Mouse (Mus musculus) intestine, embryonic 14.5 days (tissue): ENCODE measurements around the gene Clec4f. TPM values are rescaled to one million over a fixed set of nuclear protein-coding genes. Genes with fewer than 3 reads are reported as not detected.

Experiments
- ATAC-seq: fragments of 200-750 bp; cut with Nextera tagmentation; replicated peaks from 2 replicates; pipeline ENCODE4 v1.8.0; 2017; ENCODE audit warnings: low read depth, moderate number of reproducible peaks, moderate TSS enrichment, moderate library complexity; ENCODE audit not compliant: low FRiP score, low TSS enrichment
- DNase-seq: peaks from one replicate; pipeline ENCODE4 v3.0.0-alpha.2; 2018; ENCODE audit warnings: low spot score
- H3K27ac ChIP-seq: fragments of 300-500 bp; sonication (generic); 2 replicates; pipeline ENCODE4 v1.5.1; 2014; ENCODE audit warnings: low read depth, mild to moderate bottlenecking, control low read depth
- H3K27me3 ChIP-seq: fragments of 300-500 bp; sonication (generic); replicated peaks from 2 replicates; pipeline ENCODE4 v1.6.1; 2014; ENCODE audit warnings: low read length, control low read depth; ENCODE audit not compliant: control insufficient read depth, insufficient read depth
- H3K36me3 ChIP-seq: fragments of 300-500 bp; sonication (generic); 2 replicates; pipeline ENCODE4 v1.6.1; 2014; ENCODE audit warnings: low read length, control low read depth; ENCODE audit not compliant: control insufficient read depth, insufficient read depth
- H3K4me1 ChIP-seq: fragments of 300-500 bp; sonication (generic); replicated peaks from 2 replicates; pipeline ENCODE4 v1.6.1; 2014; ENCODE audit warnings: low read length, control low read depth, mixed read lengths; ENCODE audit not compliant: control insufficient read depth, insufficient read depth
- H3K4me2 ChIP-seq: fragments of 300-500 bp; sonication (generic); 2 replicates; pipeline ENCODE4 v1.6.1; 2014; ENCODE audit warnings: low read length
- H3K4me3 ChIP-seq: fragments of 300-500 bp; sonication (generic); 2 replicates; pipeline ENCODE4 v1.5.1; 2014; ENCODE audit warnings: low read depth, low read length, control low read depth, mixed read lengths
- H3K9ac ChIP-seq: fragments of 300-500 bp; sonication (generic); 2 replicates; pipeline ENCODE4 v1.6.1; 2014; ENCODE audit warnings: mild to moderate bottlenecking, low read length
- H3K9me3 ChIP-seq: fragments of 300-500 bp; sonication (generic); 2 replicates; pipeline ENCODE4 v1.6.1; 2016; ENCODE audit warnings: low read length, control low read depth; ENCODE audit not compliant: control insufficient read depth
- WGBS: fragments of 180-500 bp; shearing (Covaris S2); extraction: QIAGEN DNeasy Blood & Tissue Kit; methylation state at CpG from one replicate; pipeline ENCODE4 v1.1.7; 2014; 5-methylcytosine and 5-hydroxymethylcytosine counted together
- polyA plus RNA-seq: library from polyadenylated mRNA; unstranded; fragments of >200 nt; fragmentation: Nextera tagmentation; extraction: Ambion mirVana; gene quantifications from 2 replicates; pipeline ENCODE4 v1.2.1, GENCODE M21; 2014

Clec4f gene
- polyA plus RNA-seq = not detected in 2 replicates

DNA sequence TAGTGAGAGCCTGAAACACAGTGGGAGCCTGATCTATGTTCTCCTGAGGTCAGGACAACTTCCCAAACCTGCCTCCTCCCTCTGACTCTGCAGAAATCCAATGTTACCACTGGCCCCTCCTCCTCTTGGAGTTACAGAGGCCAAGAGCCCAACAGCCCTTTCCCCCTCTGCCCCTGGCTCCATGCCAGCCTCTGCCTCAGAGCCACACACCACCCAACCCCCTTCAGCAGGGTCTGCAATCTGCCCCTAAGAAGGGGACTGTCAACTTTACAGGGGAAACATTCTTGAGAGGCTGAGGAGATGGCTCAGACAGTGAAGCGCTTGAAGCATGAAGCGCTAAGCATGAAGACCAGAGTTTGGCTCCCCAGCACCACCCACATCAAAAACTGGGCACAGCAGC is at the start of gene Clec4f:
Gene Clec4f, minus strand, starts transcription at position 101 of the 400 bp plus-strand sequence.
- DNase-seq (no peak), ATAC-seq (no peak)
- H3K4me2 ChIP-seq = no peak within 1 kb of the TSS
- H3K27ac ChIP-seq = no peak within 1 kb of the TSS
- H3K4me3 ChIP-seq = no peak within 1 kb of the TSS
- WGBS = 96% methylated on average over 2 of the region's 2 CpGs
- H3K36me3 ChIP-seq = no peaks in the 10 kb centered on the region
- no peaks in the 10 kb centered on the region for H3K9me3 ChIP-seq
- H3K4me1 ChIP-seq = no peaks in the 10 kb centered on the region
- H3K27me3 ChIP-seq = no peaks in the 10 kb centered on the region
- H3K9ac ChIP-seq = no peak within 1 kb of the TSS

- 17% methylated on average over 5 of the region's 5 CpGs for WGBS
- ATAC-seq (no peak), DNase-seq (no peak)
- H3K27ac ChIP-seq = no peak overlapping the region
- H3K4me2 ChIP-seq = no peak overlapping the region
- no peaks in the 10 kb centered on the region for H3K9me3 ChIP-seq
- no peak overlapping the region for H3K4me3 ChIP-seq
- peaks cover 95% of the 10 kb centered on the region for H3K27me3 ChIP-seq
- H3K9ac ChIP-seq = no peak overlapping the region
- H3K4me1 ChIP-seq = no peaks in the 10 kb centered on the region
- no peaks in the 10 kb centered on the region for H3K36me3 ChIP-seq
Observed at GRCm38 (mm10) chr6:83704701-83705100, 48.7 kb upstream of the Clec4f start.

DNA sequence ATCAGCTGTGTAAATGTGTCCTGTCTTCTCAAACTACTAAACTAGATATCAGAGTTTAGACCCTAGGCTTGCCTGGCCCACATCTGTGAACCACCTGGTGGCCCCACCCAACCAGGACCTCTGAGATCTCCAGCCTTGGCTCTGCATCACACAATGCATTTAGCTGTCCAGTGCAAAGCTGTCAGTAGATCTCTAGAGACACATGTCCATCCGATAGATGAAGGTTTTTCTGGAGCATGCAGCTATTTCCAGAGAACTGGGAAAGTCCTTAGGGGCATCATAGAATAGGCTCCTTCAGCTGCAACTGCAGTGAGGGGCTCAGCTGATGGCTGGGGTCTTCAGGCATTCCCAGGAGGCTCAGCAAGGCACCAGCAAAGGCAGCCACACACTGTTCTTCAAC is 48.3 kb upstream of the Clec4f start:
- H3K36me3 ChIP-seq = no peaks in the 10 kb centered on the region
- no peaks in the 10 kb centered on the region for H3K9me3 ChIP-seq
- H3K4me2 ChIP-seq = no peak overlapping the region
- 20% methylated on average over 1 of the region's 1 CpGs for WGBS
- no peak for DNase-seq
- H3K27ac ChIP-seq = no peak overlapping the region
- no peak overlapping the region for H3K9ac ChIP-seq
- peaks cover 95% of the 10 kb centered on the region for H3K27me3 ChIP-seq
- no peak overlapping the region for H3K4me3 ChIP-seq
- no peaks in the 10 kb centered on the region for H3K4me1 ChIP-seq
- no peak for ATAC-seq

DNA sequence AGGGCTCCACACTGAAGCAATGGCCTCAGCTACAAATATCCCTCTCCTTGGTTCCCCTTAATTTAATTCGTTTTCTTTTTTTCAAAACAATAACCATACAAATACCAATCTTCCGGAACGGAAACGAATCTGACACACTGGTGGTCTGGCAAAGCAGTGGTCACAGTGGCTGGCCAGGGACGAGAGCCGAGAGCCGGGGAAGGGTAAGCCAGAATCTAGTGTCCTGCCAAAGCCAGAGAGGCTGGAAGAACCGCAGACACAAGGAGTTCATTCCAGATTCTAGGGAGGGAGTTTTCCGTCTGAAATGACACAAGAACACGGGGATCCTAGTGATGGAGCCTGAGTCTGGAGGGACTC is 47.7 kb upstream of the Clec4f start:
- H3K4me2 ChIP-seq = no peak overlapping the region
- H3K9ac ChIP-seq = no peak overlapping the region
- no peaks in the 10 kb centered on the region for H3K4me1 ChIP-seq
- ATAC-seq (no peak), DNase-seq (peak; percentile 74)
- WGBS = under 1% methylated on average over 10 of the region's 10 CpGs
- H3K27me3 ChIP-seq = peaks cover 95% of the 10 kb centered on the region
- no peaks in the 10 kb centered on the region for H3K9me3 ChIP-seq
- no peak overlapping the region for H3K4me3 ChIP-seq
- no peaks in the 10 kb centered on the region for H3K36me3 ChIP-seq
- H3K27ac ChIP-seq = no peak overlapping the region

DNA sequence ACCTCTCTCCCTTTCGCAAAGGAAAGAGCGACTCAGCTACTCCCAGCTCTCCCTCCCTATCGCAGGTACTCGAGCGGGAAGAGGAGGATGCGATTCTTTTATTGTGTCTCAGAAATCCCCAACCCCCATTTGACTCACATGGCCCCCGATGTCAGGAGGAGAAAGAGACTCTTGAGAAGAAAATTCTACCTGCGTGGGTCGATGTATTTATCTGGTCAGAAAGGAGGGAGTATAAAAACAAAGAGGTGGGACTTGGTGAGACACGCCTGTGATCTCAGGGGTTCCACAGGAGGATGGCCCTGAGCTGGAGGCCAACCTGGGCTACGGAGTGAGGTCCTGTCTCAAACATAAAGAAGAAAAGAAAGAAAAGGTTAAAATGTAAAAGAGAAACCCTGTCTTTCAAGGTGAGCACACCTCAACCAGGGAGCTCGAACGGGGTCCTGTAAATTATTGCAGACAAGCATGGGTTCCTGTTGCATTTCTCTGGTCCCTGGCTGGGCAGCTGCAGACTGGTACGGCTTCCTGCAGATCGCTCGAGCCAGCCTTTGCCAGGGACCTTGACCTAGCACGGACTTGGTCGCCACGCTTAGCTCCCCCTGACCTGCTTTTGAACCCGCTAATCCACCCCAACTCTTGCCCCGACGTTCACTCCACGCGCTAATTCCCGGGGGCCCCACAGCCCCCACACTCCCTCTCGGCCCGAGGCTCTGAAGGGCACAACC is 47.2 kb upstream of the Clec4f start:
- DNase-seq = no peak

GRCm38 (mm10) chr6:83702146-83702999 is 46.4 kb upstream of the Clec4f start:
- no peak overlapping the region for H3K27ac ChIP-seq
- H3K9me3 ChIP-seq = no peaks in the 10 kb centered on the region
- H3K36me3 ChIP-seq = no peaks in the 10 kb centered on the region
- no peaks in the 10 kb centered on the region for H3K4me1 ChIP-seq
- ATAC-seq (no peak), DNase-seq (peak; percentile 80)
- no peak overlapping the region for H3K4me3 ChIP-seq
- under 1% methylated on average over 53 of the region's 53 CpGs for WGBS
- H3K27me3 ChIP-seq = peaks cover 95% of the 10 kb centered on the region
- no peak overlapping the region for H3K9ac ChIP-seq
- H3K4me2 ChIP-seq = no peak overlapping the region

More for the DNA sequence above, 47.2 kb upstream of the Clec4f start:
- no peak overlapping the region for H3K4me3 ChIP-seq
- no peaks in the 10 kb centered on the region for H3K4me1 ChIP-seq
- no peak for ATAC-seq
- H3K4me2 ChIP-seq = no peak overlapping the region
- 2% methylated on average over 27 of the region's 27 CpGs for WGBS
- H3K27ac ChIP-seq = no peak overlapping the region
- no peaks in the 10 kb centered on the region for H3K9me3 ChIP-seq
- no peaks in the 10 kb centered on the region for H3K36me3 ChIP-seq
- no peak overlapping the region for H3K9ac ChIP-seq
- H3K27me3 ChIP-seq = peaks cover 95% of the 10 kb centered on the region

DNA sequence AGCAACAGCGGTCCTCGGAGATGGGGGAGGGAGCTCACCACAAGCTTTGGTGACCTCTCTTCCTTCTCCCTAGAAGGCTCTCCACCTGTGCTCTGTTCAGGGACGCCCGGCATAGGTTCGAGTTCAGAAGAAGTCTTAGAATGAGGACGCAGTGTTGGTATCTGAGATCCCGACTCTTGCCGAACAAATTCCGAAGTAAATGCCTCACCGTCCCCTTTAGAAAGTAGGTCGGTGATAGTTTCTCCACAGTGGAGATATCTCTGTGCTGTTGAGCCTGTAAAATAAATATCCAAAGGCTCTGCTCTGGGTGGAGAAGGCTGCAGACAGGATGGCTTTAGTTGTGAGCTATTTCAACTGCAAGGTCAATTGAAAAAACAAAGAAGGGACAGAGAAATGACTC is 45.0 kb upstream of the Clec4f start:
- Histone ChIP-seq H3K4me2 (no peak overlapping the region), H3K4me1 (no peaks in the 10 kb centered on the region), H3K4me3 (no peak overlapping the region), H3K27me3 (peaks cover 95% of the 10 kb centered on the region), H3K9me3 (no peaks in the 10 kb centered on the region), H3K9ac (no peak overlapping the region), H3K36me3 (no peaks in the 10 kb centered on the region), H3K27ac (no peak overlapping the region)
- WGBS = under 1% methylated on average over 11 of the region's 11 CpGs
- DNase-seq (no peak), ATAC-seq (no peak)

DNA sequence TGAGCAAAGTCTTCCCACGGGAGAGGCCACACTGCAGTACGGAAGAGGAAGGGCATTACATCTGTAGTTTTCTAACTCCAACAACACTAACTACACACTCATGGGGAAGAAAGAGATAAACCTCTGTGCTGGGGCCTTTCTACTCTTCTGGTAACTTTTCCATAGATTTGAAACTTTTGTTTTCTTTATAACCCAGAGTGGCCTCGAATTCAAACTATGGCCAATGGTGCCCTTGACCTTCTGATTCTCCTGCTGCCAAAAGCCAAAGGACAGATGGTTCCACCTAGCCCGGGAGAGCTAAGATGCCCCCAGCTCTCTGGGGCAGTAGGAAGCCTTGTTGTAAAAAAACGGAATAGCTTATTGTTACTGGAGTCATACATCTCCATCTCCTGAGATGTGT is 44.0 kb upstream of the Clec4f start:
- 3% methylated on average over 5 of the region's 5 CpGs for WGBS
- H3K4me2 ChIP-seq = no peak overlapping the region
- no peak overlapping the region for H3K4me3 ChIP-seq
- H3K4me1 ChIP-seq = no peaks in the 10 kb centered on the region
- DNase-seq = no peak
- H3K36me3 ChIP-seq = no peaks in the 10 kb centered on the region
- H3K27ac ChIP-seq = no peak overlapping the region
- ATAC-seq = no peak
- no peak overlapping the region for H3K9ac ChIP-seq
- H3K9me3 ChIP-seq = no peaks in the 10 kb centered on the region
- peaks cover 95% of the 10 kb centered on the region for H3K27me3 ChIP-seq
